Mouse (Mus musculus) right cerebral cortex, postnatal 4 days (tissue): ENCODE measurements around the gene Kcnj15.
A peak's percentile ranks its signal among the peaks of the same experiment; 100 is the strongest.

Experiments
- DNase-seq: peaks from one replicate; pipeline ENCODE4 v3.0.0-alpha.2; 2022

The Kcnj15 gene

DNA sequence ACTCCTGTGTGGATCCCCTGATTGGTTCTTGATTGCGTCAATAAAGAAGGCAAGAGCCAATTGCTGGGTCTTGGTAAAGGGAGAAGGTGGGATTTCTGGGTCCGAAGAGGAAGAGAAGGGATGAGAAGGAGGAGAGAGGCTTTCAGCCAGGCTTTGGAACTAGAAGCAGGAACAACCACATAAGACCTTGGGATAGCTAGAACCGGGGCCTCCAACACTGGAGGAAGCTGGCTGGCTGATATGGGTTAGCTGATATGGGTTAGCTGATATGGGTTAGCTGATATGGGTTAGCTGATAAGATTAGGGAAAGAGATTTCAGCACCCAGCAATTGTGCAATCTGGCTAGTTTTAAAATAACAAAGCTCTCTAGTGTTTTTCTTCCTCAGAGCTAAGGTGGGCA lies 44.3 kb downstream of the Kcnj15 start:
- no peak for DNase-seq

DNA sequence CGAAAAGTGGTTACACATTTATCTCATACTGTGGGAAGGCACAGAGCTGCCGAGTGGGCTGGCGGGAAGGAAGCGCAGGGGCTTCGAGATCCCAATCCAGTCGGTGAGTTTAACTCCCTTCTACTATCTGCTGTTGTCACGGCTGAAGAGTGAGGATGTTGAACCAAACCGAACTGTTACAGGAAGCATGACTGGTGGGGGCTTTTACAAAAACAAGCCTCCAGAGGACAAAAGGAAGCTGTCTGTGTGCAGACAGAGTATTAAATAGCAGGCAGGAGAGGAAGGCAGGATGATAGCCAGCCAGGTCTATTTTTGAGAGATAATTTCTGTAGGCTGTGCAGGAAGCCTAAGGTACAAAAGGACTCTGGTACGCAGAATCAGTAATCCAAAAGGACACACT lies 46.3 kb downstream of the Kcnj15 start:
- DNase-seq, result no peak

DNA sequence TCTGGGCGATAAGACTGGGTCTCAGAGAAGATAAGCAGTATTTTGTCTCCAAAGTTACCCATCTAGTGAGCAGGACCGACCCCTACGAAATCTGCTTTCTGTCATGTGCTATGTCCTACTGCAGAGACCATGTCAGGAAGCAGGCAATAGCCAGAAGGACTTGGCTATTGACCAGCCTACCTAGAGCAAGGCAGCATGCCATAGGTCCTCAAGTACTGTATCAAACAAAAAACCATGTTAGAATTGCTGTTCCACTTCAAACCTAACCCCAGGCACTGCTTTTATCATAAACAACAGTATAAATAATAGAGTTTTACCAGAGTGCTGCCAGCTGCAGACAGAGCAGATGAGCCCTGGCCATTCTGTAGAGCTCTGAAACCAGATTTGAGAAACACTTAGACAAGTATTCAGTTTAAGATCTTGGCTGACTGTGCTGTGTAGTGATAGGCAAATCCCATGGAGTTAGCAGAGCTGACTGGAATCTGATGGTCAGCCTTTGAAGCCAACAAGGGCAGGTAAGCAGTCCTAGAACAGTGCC lies 50.5 kb downstream of the Kcnj15 start:
- no peak for DNase-seq

DNA sequence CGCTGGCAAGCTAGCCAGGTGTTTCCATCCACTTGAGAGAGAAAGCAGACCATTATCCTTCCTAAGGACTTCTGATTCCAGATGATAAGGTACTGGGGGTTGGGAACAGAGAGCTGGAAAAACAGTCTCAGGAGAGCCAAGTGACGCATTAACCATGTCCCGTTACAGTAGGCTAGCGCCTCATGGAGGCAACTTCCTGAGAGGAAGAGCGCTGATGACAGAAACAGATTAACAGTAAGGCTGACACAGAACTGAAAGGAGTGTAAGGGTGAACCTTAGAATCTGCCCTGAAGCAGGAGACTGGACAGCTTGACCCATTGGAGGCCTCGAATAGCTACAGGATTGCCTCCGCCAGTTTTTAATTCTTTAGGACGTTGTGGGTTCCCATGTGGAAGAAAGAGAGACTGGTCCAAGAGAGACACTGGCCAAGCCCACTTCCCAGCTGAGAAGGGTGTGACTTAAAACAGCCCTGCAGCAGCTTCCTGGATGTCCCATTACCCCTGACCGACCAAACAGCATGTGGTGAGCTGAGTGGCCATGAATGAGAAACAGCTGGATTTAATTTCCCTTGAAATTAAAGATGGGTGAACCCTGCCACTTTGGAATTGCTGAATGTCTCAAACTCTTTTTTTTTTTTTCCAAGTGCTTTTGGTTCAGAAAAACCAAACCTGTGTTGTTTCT lies 64.7 kb downstream of the Kcnj15 start:
- no peak for DNase-seq

DNA sequence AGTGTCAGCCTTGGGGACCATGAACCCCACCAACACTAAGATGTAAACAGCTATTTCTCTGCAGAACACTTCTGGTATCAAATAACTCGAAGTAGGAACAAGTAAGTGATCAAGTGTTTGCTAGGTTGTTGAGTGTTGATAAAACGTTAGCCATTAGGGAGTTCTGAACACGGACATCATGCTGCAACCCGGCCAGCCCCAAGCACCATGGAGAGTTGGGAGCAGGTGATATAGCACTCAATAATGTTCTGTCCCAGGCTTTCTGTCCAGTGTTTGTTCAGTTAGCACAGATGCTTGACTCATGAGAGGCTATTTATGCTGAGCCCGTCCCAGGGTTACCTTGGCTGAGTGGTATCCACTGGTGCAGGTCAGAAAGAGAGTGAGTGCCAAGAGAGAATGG lies 74.8 kb downstream of the Kcnj15 start:
- DNase-seq, result no peak

GRCm38 (mm10) chr16:95340885-95341791 lies 83.8 kb downstream of the Kcnj15 start:
- DNase-seq, result peak; percentile 92

DNA sequence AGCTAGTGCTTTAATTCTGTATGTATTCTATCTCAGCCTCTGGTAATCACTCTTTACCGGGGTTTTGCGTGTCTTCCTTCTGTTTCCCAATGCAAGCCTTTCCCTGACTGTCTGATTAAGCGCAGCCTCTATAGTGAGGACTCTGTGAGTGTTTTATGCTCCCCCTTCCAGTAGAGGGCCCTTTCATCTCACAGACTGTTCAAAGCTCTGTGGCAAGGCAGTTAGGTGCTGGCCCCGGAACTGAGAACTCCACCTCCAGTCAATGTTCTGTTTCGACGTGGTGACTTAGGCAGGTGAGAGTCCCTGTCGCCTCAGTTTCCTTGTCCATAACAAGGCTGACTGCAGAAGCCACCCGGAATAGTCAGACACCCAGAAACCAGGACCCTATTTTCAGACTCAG lies 84.7 kb downstream of the Kcnj15 start:
- DNase-seq, result no peak

GRCm38 (mm10) chr16:95344961-95345360 lies 87.6 kb downstream of the Kcnj15 start:
- no peak for DNase-seq

DNA sequence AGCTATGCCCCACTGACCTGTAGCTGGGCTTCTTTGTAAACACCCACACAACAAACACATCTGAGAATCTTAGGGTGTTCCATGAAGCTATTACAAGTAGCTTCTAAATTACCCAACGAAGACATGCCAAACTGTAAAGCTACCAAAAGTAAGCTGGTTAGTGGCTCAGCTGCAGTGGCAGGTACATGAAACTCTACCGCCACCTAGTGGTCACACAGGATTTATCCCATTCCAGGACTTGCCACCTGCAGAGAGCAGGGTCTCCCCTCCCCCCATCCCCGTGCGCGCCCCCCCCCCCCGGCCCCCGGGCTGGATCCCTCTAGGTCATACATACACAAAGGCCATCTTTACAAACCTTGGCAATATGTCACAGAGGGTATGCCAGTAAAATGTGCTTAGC lies 88.5 kb downstream of the Kcnj15 start:
- DNase-seq, result peak; percentile 76

DNA sequence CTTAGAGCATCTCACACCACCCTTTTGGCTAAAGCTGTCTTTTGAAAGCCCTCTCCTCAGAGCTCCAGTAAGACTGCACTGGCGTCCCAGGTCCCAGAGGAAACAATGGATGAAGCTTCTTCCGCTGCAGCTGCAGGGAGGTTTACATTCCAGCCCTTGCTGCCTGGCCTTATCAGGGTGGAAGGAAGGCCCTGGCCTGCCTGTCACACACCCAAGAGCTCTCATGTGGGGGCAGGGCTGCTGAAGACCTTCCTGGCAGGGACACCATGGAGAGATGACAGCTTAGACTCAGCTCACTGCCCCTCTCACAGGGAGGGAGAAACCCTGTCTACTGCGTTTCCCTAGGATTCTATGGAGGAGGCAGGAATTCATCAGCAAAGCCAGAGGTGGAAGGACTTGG lies 89.8 kb downstream of the Kcnj15 start:
- DNase-seq, result no peak

GRCm38 (mm10) chr16:95348555-95348954 lies 91.2 kb downstream of the Kcnj15 start:
- no peak for DNase-seq

- DNase-seq, result no peak
Observed at GRCm38 (mm10) chr16:95349344-95349743, 92.0 kb downstream of the Kcnj15 start.

DNA sequence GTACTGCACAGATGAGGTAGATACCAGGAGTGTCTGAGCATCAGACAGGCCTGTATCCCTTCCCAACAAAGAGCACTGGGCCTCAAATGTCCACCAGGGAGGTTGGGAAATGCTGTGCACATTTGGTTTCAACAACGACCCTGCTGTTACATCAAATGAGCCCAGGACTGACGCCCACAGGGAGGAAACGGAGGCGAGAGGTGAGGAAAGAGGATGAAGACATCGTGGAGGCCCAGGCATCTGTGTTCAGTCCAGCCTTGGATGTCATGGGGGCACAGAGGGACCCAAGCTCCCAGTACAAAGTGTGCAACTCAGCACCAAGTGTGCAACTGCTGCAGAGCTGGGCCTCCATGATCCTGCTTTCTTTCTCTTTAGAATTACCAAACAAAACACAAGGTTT lies 92.4 kb downstream of the Kcnj15 start:
- DNase-seq, result no peak
